Mouse (Mus musculus): Measurements from ENCODE around the gene Bco1. TPM values are rescaled to one million over a fixed set of nuclear protein-coding genes. Genes with fewer than 3 reads are reported as not detected.

Bco1 gene
- total RNA-seq, 2 experiments from 2014 or later: 0.62 to 2.0 TPM

DNA sequence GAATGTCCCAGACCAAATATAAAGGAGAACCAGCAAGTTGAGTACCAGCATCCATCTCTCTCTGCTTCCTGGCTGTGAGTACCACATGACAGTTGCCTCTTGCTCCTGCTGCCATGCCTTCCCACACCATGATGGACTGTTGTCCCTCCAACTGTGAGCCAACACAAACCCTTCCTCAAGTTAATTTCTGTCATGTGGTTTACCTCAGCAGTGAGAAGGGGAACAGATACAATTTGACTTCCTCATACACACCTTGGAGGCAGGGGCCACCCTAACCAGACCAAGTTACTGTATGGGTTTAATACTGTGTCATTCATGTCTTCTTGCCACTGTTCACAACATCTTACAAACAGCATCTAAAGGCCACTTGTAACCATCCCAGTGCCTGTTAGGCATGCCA lies 8.6 kb upstream of the Bco1 start:
- DNase-seq (ENCODE audit: low spot score in 2 of 2): no peak

DNA sequence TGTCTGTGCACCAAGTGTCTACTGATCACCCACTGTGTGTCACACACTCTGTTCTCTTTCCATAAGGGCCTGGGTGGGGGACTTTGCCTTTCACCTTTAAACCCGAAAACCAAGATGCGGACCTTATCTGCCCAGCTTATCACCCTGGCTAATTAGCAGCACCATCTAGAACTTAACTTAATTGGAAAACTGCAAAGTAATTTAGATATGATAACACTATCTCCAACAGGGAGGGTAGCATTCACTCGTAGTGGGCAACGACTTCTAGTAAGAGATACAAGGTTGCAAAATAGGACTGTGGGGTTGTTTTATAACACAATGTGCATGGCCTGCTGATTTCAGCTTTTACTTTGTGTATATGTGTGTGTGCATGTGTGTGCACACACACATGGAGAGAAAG lies 5.9 kb upstream of the Bco1 start:
- no peak for DNase-seq (ENCODE audit: low spot score in 2 of 2)

DNA sequence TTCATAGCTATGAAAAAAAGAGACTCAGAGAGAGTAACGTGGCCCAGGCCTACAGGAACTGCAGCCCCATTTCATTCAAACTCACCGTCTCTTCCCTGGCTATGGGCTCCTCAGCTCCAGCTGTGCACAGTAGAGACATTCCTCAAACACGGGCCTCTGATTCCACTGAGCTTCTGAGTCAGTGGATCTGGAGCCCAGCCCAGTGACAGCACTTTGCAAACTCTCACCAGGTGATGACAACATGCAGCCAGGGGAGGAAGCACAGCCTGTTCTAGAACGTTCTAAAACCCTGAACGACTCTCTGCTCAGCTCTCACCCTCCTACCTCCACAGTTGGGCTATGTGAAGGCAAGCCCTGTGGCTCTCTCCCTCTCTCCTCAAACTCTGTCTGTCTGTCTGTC lies 1.6 kb upstream of the Bco1 start:
- no peak for DNase-seq (ENCODE audit: low spot score in 2 of 2)

DNA sequence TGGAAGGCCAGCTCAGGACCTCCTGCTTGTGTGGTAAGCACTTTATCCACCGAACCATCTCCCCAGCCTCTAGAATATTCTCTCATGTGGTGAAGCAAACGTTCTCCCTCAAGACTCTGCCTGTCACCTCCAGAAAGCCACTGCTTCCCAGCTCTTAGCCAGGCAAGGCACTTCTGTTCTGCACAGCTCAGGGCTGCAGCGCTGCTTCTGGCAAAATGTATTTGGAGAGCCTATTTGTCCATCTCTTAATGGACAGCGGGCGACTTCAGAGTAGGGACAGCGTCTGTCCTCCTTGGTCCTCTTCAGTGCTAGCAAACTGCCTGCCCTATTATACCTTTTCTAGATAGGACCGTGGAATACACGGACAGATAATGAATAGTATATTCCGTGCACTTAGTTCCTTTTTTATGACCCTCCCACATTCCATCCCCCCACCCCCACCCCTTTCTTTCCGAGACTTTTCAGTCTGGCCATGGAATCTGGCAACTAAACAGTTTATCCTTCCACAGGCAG lies 1.5 kb downstream of the Bco1 start:
- DNase-seq (ENCODE audit: low spot score in 2 of 2): no peak

DNA sequence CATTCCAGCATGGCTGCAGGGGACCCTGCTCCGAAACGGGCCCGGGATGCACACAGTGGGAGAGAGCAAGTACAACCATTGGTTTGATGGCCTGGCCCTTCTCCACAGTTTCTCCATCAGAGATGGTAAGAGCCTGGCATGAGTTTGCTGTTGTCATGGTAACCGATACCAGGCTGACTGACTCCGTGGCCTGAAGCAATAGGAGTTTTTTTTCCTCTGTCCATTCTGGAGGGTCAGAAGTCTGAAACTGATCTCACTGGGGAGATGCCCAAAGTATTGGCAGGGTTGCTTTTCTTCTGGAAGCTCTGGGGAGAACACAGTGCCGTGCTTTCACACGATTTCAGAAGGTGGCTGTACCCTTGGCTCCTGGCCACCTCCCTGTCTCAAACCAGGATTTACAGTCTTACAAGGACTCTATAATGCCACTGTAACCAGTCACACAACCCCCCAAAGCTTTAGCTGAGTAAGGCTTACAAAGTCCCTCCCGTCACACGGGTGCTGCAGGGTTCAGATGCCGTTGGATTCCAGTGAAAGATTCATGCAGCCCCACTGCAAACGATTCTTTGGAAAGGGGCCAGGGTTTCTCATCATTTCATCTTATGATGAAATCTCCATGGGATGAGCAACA lies 2.0 kb downstream of the Bco1 start:
- DNase-seq (ENCODE audit: low spot score in 2 of 2): no peak

DNA sequence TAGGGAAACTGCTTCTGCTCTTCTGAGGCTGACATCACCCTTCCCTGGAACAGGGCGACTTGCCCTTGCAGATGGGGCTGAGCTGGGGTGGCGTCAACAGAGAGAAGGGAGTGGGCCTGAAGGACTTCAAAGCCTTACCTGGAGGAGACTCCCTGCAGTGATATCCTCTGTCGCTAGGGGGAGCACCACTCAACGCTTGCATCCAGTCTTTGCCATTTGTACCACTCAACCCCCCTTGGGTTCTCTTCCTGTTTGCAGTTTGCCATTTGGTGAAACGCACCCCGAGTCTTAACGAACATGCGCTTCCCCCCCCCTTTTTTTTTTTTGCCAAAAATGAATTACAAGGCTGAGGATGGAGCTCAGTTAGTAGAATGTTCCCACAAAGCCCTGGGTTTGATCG lies 11.9 kb downstream of the Bco1 start:
- DNase-seq (ENCODE audit: low spot score in 2 of 2): peak; percentile 29 to 35

DNA sequence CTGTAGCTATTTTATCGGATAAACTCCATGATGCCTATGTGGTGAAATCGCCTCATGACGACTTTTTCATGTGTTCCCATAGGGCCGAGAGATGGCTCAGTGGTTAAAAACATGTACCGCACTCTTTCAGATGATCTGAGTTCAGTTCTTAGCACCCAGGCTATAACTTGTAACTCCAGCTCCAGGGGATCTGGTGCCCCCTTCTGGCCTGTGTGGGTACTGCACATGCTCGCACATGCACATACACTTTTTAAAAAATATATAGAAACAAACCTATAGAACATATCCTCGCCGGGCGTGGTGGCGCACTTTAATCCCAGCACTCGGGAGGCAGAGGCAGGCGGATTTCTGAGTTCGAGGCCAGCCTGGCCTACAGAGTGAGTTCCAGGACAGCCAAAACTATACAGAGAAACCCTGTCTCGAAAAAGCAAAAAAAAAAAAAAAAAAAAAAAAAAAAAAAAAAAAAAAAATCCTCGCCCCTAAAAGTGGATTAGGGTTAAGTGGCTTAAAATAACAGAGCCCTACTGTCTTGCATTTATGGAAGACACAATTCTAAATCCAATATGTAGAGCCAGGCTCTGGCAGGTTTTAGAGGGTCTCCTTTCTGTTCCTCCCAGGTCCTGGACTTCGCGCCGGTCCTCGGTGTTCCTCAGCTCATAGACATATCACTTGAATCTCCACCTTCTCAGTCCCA lies 13.5 kb downstream of the Bco1 start:
- DNase-seq (ENCODE audit: low spot score in 2 of 2): no peak

DNA sequence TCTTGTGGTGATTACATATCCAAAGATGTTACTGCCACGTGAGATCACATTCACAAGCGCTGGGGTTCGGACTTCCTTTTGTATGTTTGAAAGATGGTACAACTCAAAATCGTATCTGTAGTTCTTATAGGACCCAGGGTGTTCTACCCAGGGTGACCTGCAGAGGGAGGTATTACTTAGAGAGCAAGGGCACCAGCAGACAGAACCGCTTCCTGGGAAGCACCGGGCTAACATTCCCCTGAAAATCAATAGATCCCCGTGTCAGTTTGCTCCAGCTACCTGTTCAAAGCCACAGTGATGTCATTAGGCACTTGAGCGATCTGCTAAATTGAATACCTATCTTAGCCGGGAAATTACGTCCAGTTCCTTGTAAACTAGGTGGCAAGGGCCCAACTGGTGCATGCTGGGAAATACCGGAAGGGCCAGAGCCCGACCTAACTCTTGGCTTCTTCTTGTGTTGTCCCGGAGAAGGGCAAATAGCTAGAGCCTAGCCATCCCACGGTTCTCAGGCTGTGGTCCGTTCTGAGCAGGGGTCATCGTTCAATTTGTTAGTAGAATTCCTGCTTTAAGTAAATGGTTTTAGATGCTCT lies 14.2 kb downstream of the Bco1 start:
- DNase-seq (ENCODE audit: low spot score in 2 of 2): peak; percentile 30 to 51

DNA sequence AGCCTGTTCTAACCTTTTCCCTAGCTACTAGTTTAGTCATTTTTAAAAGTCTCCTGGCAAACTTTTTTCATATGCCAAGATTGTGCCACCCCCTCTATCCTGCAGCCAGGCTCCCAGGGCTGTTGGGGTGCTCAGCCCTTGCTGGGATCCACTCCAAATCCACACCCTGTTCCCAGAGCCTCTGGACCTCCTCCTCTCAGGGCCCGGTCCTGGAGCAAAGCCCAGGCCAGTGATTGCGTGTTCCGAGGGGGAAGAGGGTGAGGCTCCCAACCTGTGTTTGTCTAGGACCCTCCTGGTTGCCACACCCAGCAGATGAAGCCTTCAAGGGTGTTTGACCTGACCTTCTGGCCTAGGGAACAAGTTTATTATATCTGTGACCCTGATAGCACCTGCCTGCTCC lies 16.0 kb downstream of the Bco1 start:
- no peak for DNase-seq (ENCODE audit: low spot score in 2 of 2)

DNA sequence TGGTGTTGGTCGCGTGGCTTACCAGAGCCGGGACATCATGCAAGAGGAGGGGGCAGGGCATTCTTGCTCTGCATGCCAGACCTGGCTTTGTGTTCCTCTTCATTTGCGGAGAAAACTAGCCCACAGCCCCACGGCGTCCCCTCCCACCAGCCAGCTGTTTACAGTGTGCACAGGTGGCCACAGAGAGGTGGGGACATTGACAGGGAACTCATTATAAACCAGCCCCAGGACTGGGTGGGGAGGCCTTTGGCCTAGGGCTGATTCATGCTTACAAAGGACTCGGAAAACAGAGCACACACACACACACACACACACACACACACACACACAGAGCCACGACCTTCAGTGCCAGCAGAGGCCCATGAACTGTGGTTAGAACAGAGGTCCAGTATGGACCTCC lies 16.6 kb downstream of the Bco1 start:
- DNase-seq (ENCODE audit: low spot score in 2 of 2): no peak

DNA sequence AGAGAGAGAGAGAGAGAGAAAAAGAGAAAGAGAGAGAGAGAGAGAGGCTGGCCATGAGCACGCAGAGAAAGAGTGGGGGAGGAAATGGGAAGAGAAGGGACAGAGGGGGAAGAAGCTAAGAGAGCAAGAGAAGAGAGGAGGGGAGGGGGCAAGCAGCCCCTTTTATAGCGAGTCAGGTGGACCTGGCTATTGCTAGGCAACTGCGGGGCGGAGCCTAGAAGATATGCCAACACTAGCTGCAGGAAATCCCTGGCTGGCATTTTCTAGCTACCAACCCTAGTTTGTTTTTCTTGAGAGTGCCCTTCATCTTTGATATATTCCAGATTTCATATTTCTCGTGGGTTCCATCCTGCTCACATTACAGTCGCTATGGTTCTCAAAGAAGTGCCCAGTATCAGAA lies 19.4 kb downstream of the Bco1 start:
- DNase-seq (ENCODE audit: low spot score in 2 of 2): no peak

DNA sequence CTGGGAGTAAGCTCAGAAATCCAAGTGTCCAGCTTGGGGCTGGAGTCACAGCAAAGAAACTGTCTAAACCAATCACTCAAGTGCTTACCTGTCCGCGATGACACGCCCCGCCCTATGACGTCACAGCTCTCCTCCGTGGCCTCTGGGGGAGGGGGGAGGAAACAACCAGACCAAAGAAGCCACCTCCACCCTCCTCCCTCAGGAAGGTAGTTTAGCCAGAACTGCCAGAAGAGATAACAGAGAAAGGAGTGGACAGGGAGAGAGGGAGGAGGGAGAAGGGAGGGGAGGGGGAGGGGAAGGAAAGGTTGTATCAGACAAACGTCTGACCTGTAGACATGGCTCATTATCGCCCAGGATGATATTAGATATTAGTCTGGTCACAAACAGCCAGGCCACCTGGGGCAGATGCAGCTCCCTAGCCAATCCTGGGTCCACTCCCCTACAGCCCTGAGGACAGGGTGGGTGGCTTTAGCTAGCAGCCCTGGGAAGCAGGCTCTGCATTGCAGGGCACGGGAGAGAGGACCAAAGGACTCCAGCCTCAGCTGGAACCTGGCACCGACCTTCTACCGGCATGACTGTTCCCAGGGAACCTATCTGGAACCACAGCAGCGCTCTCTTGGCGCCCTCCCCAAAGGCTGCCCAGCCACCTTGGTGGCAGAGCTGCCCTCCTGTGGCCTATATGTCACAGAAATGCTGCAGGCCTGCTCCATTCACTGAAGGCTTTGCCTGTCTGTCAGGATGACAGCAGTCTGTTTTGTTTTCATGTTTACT lies 20.2 kb downstream of the Bco1 start:
- DNase-seq (ENCODE audit: low spot score in 2 of 2): no peak

DNA sequence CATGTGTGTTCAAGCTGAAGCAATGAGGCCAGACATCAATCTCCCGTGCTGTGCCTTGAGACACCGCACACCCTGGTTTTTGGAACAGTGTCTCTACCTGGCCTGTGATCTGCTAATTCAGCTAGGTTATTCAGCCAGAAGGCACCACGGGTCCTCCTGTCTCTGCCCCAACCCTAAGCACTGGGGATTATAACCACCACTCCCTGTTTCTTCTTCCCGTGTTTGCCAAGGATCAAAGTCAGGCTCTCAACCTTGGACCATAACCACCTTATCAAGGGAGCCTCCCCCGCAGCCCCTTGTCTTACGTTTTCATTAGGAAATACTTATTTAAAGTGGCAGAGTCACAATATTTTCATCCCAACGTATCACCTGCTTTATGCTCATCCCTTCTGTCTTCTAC lies 20.9 kb downstream of the Bco1 start:
- DNase-seq (ENCODE audit: low spot score in 2 of 2): no peak

DNA sequence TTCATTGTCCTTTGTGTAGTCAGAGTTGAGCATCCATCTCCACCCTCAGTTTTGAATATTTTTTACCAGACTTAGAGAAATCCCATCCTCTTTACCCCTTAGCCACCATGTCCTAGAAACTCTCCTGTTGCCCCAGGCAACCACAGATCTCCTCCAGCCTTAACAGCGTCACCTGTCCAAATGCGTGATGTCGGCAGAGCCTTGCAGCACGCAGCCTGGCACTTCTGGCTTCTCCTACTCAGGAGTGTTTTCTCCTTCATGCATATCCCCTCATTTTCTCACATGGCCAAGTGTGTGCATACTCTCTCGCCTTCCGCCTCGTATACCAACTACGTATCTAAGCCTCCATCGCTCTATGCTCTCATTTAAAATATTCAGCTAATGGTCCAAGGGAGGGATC lies 22.8 kb downstream of the Bco1 start:
- no peak for DNase-seq (ENCODE audit: low spot score in 2 of 2)

DNA sequence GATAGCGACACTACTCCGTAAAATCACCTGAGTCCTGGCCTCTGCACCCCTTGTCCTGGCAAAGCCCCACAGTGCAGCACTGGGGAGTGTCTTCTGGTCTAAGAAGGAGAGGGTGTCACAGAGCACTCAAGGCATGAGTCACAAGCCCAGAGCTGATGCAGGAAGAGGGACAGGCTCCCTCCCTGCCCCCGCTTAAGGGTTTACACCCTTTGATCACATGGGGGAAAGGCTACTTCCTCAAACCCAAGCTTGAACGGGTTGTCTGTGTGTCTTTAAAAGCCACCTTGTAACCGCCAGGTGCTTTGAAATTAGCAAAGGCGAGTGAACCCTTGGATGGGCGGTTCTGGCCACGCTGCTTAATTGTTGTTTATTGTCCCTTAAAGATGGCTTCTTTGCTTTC lies 25.6 kb downstream of the Bco1 start:
- no peak for DNase-seq (ENCODE audit: low spot score in 2 of 2)

DNA sequence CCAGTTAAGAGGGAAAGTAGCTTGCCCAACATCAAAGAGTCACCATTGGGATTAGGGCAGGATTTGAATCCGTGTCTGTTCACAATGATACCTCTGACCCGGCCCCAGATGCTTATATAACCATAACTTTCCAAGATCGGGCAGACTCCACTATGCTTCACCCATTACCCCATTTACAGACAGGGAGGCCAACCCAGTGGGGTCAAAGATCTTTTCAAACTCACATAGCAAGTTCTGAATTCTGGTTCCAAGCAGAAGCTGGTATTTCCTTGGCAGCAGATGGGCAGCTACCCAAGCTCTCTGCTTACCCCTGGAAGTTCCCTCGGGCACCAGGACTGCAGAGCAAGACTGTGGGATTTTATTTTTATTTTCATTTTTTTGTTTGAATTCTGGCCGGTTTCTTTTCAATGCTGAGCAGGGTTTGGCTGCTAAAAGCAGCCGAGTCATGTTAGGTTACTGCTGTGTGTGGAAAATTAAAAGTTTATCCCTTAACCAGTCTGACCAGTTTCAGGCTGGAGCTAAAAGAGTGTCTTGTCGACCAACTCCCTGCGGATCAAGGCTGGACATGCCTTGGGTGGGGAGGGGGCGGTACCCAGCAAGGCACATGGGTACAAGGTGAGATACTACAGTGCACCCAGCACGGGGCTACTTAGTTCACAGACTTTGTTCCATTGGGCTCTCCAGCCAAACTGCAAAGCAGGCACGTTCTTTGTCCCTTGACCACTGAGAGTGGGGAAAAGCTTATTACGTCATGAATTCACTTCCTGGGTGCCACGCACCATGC lies 28.4 kb downstream of the Bco1 start:
- no peak for DNase-seq (ENCODE audit: low spot score in 2 of 2)

DNA sequence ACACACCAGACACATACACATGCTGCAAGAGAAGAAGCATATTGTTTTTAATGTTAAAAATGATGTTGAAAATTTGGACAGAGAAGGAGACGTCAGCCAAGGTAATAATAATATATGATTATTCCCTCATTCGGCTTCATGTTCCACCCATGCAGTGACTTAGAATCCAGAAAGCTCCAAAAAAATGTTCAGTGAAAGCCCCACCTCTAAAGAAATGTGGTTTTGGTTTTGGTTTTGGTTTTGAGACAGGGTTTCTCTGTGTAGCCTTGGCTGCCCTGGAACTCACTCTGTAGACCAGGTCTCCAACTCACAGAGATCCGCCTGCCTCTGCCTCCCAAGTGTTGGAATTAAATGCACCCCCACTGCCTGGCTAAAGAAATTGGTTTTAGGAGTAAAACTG lies 30.2 kb downstream of the Bco1 start:
- no peak for DNase-seq (ENCODE audit: low spot score in 2 of 2)

DNA sequence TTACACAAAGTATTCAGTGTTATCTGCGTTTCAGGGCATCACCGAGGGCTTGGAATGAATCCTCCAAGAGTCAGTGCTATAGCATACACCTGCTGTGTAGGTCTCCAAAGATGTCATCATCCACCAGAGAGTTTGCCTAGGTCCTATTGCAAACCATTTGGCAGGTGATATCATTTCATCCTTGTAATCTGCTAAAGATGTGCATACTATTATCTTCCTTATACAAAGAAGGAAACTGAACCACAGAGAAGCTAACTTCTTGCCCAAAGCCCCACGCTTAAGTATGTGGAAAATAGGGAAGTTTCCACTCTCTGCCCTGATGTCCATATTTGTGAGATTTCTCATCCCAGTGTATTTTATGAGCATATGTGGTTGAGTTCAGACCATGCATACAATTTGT lies 30.8 kb downstream of the Bco1 start:
- DNase-seq (ENCODE audit: low spot score in 2 of 2): no peak

DNA sequence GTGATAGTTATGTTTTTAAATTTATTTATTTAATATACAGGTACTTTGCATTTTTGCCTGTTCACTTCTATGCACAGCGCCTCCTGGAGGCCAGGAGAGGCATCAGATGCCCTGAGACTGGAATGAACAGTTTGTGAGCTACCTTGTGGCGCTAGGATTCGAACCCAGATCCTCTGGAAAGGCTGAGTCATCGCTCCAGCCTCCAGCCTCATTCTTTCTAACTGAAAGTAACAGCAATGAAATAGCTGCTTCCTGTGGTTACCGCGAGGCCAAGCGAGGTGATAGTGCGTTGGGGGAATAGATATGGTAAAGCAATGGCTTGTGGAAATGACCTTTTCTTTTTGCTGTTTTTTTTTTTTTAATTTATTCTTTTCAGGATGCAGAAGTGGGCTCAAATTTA lies 31.4 kb downstream of the Bco1 start:
- no peak for DNase-seq (ENCODE audit: low spot score in 2 of 2)

DNA sequence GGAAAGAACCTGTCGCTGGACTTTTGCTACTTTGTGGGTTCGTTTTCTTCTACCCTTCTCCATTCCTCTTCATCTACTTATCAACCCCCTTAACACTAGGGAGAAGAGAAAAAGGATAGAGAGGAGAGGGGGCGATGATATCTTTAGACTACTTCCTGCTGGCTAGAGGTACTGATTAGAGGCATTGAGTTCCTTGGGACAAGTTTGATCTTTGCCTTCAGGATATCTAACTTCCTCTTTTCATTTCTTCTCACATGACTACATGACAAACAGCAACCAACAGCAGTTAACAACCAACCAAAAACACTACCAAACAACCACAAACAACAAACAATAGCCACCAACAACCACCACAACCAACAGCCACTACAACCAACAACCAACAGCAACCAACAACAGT lies 38.0 kb downstream of the Bco1 start:
- no peak for DNase-seq (ENCODE audit: low spot score in 2 of 2)

DNA sequence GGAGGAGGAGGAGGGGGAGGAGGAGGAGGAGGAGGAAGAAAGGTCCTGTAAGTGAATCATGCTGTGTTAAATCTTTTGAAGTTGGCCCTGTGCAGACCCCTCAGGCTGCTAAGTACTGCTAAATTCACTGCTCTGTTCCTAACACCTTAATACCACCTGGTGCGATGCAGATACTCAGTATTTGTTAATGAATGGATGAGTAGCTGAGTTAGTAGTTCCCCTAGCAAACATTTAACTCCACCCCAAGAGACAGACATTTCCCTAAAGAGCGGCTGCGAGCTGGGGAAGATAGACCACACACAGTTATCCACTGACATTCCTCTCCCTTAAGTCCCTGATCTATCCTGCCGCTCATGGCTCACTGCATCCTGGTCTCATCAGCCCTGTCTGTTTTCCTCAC lies 40.7 kb downstream of the Bco1 start:
- no peak for DNase-seq (ENCODE audit: low spot score in 2 of 2)
